Mouse (Mus musculus): ENCODE results near the gene Gemin7. TPM values are rescaled to one million over a fixed set of nuclear protein-coding genes. Genes with fewer than 3 reads are reported as not detected.
A peak's percentile ranks its signal among the peaks of the same experiment; 100 is the strongest.

The Gemin7 gene
- polyA plus RNA-seq (2014; fragmentation: Nextera tagmentation; extraction: Ambion mirVana), result 158 and 167 TPM in 2 replicates

- DNase-seq (ENCODE audit: low spot score) (peak; percentile 39), ATAC-seq (replicated peaks; ENCODE audit: insufficient number of reproducible peaks, low FRiP score, low TSS enrichment, low read depth) (no peak)
- 2% methylated on average over 56 of the region's 56 CpGs for WGBS
- Histone ChIP-seq H3K4me1 (ENCODE audit: control insufficient read depth, insufficient read depth, low read length) (peaks cover under 1% of the 10 kb centered on the region), H3K4me3 (ENCODE audit: low read depth, low read length) (peak within 1 kb of the TSS; percentile 32), H3K27ac (replicated peaks; ENCODE audit: low read depth, low read length) (no peak within 1 kb of the TSS), H3K27me3 (ENCODE audit: control insufficient read depth, insufficient read depth, low read length) (peaks cover 22% of the 10 kb centered on the region), H3K4me2 (ENCODE audit: low read depth, low read length) (peak within 1 kb of the TSS; percentile 57), H3K9me3 (replicated peaks; ENCODE audit: control insufficient read depth, low read length) (no peaks in the 10 kb centered on the region), H3K9ac (replicated peaks; ENCODE audit: low read length) (peak within 1 kb of the TSS; percentile 7; the same call in 1 of the 2 replicates), H3K36me3 (replicated peaks; ENCODE audit: control insufficient read depth, insufficient read depth, low read depth, low read length) (no peaks in the 10 kb centered on the region; the same call in none of the 2 replicates)
Observed at GRCm38 (mm10) chr7:19577141-19577852, at the start of gene Gemin7, which contains the start of gene Zfp296. TSS of gene Gemin7 (minus strand) at chr7:19577595. TSS of gene Zfp296 (plus strand) at chr7:19577287.

- Histone ChIP-seq H3K9ac (replicated peaks; ENCODE audit: low read length) (no peak overlapping the region), H3K4me1 (ENCODE audit: control insufficient read depth, insufficient read depth, low read length) (no peaks in the 10 kb centered on the region), H3K36me3 (replicated peaks; ENCODE audit: control insufficient read depth, insufficient read depth, low read depth, low read length) (no peaks in the 10 kb centered on the region), H3K9me3 (replicated peaks; ENCODE audit: control insufficient read depth, low read length) (no peaks in the 10 kb centered on the region), H3K4me2 (ENCODE audit: low read depth, low read length) (no peak overlapping the region), H3K27ac (replicated peaks; ENCODE audit: low read depth, low read length) (no peak overlapping the region), H3K4me3 (ENCODE audit: low read depth, low read length) (no peak overlapping the region), H3K27me3 (ENCODE audit: control insufficient read depth, insufficient read depth, low read length) (no peaks in the 10 kb centered on the region)
- DNase-seq (ENCODE audit: low spot score), result no peak
- no peak for ATAC-seq (replicated peaks; ENCODE audit: insufficient number of reproducible peaks, low FRiP score, low TSS enrichment, low read depth)
- 50% methylated on average over 2 of the region's 2 CpGs for WGBS
Observed at GRCm38 (mm10) chr7:19623433-19623832, 46.0 kb upstream of the Gemin7 start.

GRCm38 (mm10) chr7:19622241-19622640 is 44.8 kb upstream of the Gemin7 start:
- H3K27me3 ChIP-seq (ENCODE audit: control insufficient read depth, insufficient read depth, low read length), result no peaks in the 10 kb centered on the region
- no peaks in the 10 kb centered on the region for H3K4me1 ChIP-seq (ENCODE audit: control insufficient read depth, insufficient read depth, low read length)
- no peak overlapping the region for H3K9ac ChIP-seq (replicated peaks; ENCODE audit: low read length)
- no peak overlapping the region for H3K4me2 ChIP-seq (ENCODE audit: low read depth, low read length)
- 49% methylated on average over 6 of the region's 6 CpGs for WGBS
- DNase-seq (ENCODE audit: low spot score) (no peak), ATAC-seq (replicated peaks; ENCODE audit: insufficient number of reproducible peaks, low FRiP score, low TSS enrichment, low read depth) (no peak)
- no peak overlapping the region for H3K27ac ChIP-seq (replicated peaks; ENCODE audit: low read depth, low read length)
- H3K4me3 ChIP-seq (ENCODE audit: low read depth, low read length), result no peak overlapping the region
- H3K9me3 ChIP-seq (replicated peaks; ENCODE audit: control insufficient read depth, low read length), result no peaks in the 10 kb centered on the region
- no peaks in the 10 kb centered on the region for H3K36me3 ChIP-seq (replicated peaks; ENCODE audit: control insufficient read depth, insufficient read depth, low read depth, low read length)

DNA sequence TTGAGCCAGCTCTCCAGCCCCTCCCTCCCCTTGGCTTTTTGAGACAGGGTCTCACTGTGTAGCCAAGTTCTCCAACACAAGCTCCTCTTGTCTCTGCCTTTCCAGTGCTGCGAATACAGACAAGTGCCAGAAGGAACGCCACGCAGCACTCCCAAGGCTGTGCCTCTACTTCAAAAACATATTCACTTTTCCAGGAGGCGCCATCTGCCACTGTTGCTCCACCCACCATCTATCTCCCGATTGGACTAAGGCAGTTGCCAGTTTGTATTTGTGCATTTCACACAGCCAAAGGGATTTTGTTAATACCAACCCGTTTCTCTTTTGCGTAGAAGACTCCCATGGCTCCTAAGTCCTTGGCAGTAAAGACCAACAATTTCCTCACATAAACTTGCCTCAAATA is 43.4 kb upstream of the Gemin7 start:
- Histone ChIP-seq H3K9ac (replicated peaks; ENCODE audit: low read length) (no peak overlapping the region), H3K4me1 (ENCODE audit: control insufficient read depth, insufficient read depth, low read length) (no peaks in the 10 kb centered on the region), H3K4me3 (ENCODE audit: low read depth, low read length) (no peak overlapping the region), H3K9me3 (replicated peaks; ENCODE audit: control insufficient read depth, low read length) (no peaks in the 10 kb centered on the region), H3K4me2 (ENCODE audit: low read depth, low read length) (no peak overlapping the region), H3K27me3 (ENCODE audit: control insufficient read depth, insufficient read depth, low read length) (no peaks in the 10 kb centered on the region), H3K36me3 (replicated peaks; ENCODE audit: control insufficient read depth, insufficient read depth, low read depth, low read length) (no peaks in the 10 kb centered on the region), H3K27ac (replicated peaks; ENCODE audit: low read depth, low read length) (no peak overlapping the region)
- 90% methylated on average over 7 of the region's 7 CpGs for WGBS
- no peak for ATAC-seq (replicated peaks; ENCODE audit: insufficient number of reproducible peaks, low FRiP score, low TSS enrichment, low read depth)
- no peak for DNase-seq (ENCODE audit: low spot score)

- peak overlapping the region; percentile 47 for H3K9ac ChIP-seq (replicated peaks; ENCODE audit: low read length)
Observed at GRCm38 (mm10) chr7:19619004-19619801, 41.8 kb upstream of the Gemin7 start.

DNA sequence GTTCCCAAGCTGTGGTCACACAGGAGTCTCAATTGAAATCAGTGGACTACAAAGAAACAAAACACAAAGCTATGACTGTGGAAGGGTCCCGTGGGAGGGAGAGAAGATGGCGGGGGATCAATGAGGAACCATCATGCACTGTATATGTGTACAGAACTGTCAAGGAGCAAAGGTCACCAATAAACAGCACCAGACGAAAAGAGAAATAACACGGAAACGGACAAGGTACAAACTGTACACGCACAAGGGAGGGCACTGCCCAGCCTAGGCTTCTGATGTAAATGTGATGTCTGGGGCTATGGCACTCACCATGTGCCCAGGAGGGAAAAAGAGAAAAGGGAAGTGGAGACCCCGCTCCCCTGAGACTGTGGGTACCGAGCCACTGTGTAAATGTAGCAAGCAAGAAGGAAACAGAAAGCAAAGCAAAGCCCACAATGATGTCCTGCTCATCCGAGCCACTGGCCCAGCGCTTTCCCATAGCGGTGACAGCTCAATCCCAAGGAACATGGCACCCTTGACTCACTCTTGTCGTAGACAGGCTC is 37.7 kb upstream of the Gemin7 start:
- 87% methylated on average over 12 of the region's 12 CpGs for WGBS
- no peak overlapping the region for H3K4me3 ChIP-seq (ENCODE audit: low read depth, low read length)
- no peak overlapping the region for H3K27ac ChIP-seq (replicated peaks; ENCODE audit: low read depth, low read length)

More at GRCm38 (mm10) chr7:19619004-19619801, 41.8 kb upstream of the Gemin7 start:
- H3K4me3 ChIP-seq (ENCODE audit: low read depth, low read length), result peak overlapping the region; percentile 25
- H3K27ac ChIP-seq (replicated peaks; ENCODE audit: low read depth, low read length), result no peak overlapping the region
- no peaks in the 10 kb centered on the region for H3K36me3 ChIP-seq (replicated peaks; ENCODE audit: control insufficient read depth, insufficient read depth, low read depth, low read length)
- 5% methylated on average over 35 of the region's 35 CpGs for WGBS
- H3K9me3 ChIP-seq (replicated peaks; ENCODE audit: control insufficient read depth, low read length), result no peaks in the 10 kb centered on the region
- DNase-seq (ENCODE audit: low spot score) (peak; percentile 95), ATAC-seq (replicated peaks; ENCODE audit: insufficient number of reproducible peaks, low FRiP score, low TSS enrichment, low read depth) (peak; percentile 57; the same call in 1 of the 2 replicates)
- H3K27me3 ChIP-seq (ENCODE audit: control insufficient read depth, insufficient read depth, low read length), result no peaks in the 10 kb centered on the region
- H3K4me1 ChIP-seq (ENCODE audit: control insufficient read depth, insufficient read depth, low read length), result no peaks in the 10 kb centered on the region
- peak overlapping the region; percentile 44 for H3K4me2 ChIP-seq (ENCODE audit: low read depth, low read length)

DNA sequence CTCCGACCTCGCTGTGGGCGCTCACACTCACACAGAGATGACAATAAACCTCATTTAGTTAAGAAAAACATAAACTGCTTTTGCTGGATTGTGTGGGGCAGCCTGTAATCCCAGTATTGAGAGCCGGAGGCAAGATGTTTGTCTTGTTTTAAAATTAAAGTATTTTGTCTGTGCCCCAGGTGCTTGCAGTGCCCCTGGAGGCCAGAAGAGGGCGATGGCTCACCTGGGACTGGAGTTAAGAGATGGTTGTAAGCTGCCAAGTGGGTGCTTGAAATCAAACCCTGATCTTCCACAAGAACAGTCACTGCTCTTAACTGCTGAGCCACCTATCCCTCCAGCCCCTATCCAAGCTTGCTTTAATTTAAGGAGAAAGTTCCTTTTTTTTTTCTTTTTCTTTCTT is 33.6 kb upstream of the Gemin7 start:
- ATAC-seq (replicated peaks; ENCODE audit: insufficient number of reproducible peaks, low FRiP score, low TSS enrichment, low read depth), result no peak
- H3K27me3 ChIP-seq (ENCODE audit: control insufficient read depth, insufficient read depth, low read length), result no peaks in the 10 kb centered on the region
- WGBS, result 80% methylated on average over 5 of the region's 5 CpGs

More for the DNA sequence above, 37.7 kb upstream of the Gemin7 start:
- H3K27me3 ChIP-seq (ENCODE audit: control insufficient read depth, insufficient read depth, low read length), result no peaks in the 10 kb centered on the region
- ATAC-seq (replicated peaks; ENCODE audit: insufficient number of reproducible peaks, low FRiP score, low TSS enrichment, low read depth) (no peak), DNase-seq (ENCODE audit: low spot score) (no peak)
- no peak overlapping the region for H3K9ac ChIP-seq (replicated peaks; ENCODE audit: low read length)
- no peaks in the 10 kb centered on the region for H3K4me1 ChIP-seq (ENCODE audit: control insufficient read depth, insufficient read depth, low read length)
- H3K9me3 ChIP-seq (replicated peaks; ENCODE audit: control insufficient read depth, low read length), result no peaks in the 10 kb centered on the region
- H3K36me3 ChIP-seq (replicated peaks; ENCODE audit: control insufficient read depth, insufficient read depth, low read depth, low read length), result no peaks in the 10 kb centered on the region
- H3K4me2 ChIP-seq (ENCODE audit: low read depth, low read length), result no peak overlapping the region

More for the DNA sequence above, 33.6 kb upstream of the Gemin7 start:
- H3K36me3 ChIP-seq (replicated peaks; ENCODE audit: control insufficient read depth, insufficient read depth, low read depth, low read length), result no peaks in the 10 kb centered on the region
- H3K4me2 ChIP-seq (ENCODE audit: low read depth, low read length), result no peak overlapping the region
- no peak for DNase-seq (ENCODE audit: low spot score)
- H3K9me3 ChIP-seq (replicated peaks; ENCODE audit: control insufficient read depth, low read length), result no peaks in the 10 kb centered on the region
- no peak overlapping the region for H3K4me3 ChIP-seq (ENCODE audit: low read depth, low read length)
- H3K4me1 ChIP-seq (ENCODE audit: control insufficient read depth, insufficient read depth, low read length), result no peaks in the 10 kb centered on the region
- H3K9ac ChIP-seq (replicated peaks; ENCODE audit: low read length), result no peak overlapping the region
- H3K27ac ChIP-seq (replicated peaks; ENCODE audit: low read depth, low read length), result no peak overlapping the region
